Mouse (Mus musculus) c-Kit-negative CD71-positive TER-119-positive erythroid progenitor cells, embryonic 14.5 days (primary cell): Measurements from ENCODE around the gene Pcsk6.
"Not testable (repeated sequence)": the region's sequence is repeated elsewhere in the genome, so short reads cannot be mapped to it uniquely, and the experiment has no call there.

Source experiments
- DNase-seq: peaks from one replicate; pipeline ENCODE4 v3.0.0-alpha.2; 2013; ENCODE audit warnings: low read depth, low spot score

The Pcsk6 gene

DNA sequence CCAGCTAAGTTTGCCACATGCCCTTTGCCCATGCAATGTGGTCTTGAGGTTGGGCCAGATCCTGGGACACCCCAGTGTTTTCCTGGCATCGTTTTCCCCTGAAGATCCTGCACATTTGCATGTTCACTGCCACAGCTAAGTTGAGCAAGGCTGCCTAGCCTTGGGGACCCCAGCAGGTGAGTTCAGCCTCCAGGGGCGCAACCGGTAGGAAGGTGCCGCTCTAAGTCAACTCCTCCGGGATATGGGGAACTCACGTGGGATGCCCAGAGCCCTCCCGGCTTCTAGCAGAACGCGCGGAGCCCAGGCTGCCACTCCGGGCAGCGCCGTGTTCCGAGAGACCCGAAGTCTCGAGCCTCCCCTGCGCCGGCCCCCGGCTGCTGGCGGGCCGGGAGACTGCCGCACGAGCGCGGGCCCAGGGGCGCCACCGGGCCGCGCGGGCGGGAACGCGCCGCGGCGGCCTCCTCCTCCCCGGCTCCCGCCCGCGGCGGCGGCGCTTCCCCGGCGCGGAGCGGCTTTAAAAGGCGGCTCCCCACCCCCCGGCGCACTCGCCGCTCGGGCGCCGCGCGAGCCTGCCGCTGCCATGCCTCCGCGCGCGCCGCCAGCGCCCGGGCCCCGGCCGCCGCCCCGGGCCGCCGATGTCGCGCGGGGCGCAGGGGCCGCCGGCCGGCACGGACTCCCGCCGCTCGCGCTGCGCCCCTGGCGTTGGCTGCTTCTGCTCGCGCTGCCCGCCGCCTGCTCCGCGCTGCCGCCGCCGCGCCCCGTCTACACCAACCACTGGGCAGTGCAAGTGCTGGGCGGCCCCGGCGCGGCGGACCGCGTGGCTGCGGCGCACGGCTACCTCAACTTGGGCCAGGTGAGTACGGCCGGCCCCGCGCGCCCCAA, at the start of gene Pcsk6:
Gene Pcsk6, plus strand, starts transcription at position 144 of the 882 bp plus-strand sequence.
- no peak for DNase-seq

DNA sequence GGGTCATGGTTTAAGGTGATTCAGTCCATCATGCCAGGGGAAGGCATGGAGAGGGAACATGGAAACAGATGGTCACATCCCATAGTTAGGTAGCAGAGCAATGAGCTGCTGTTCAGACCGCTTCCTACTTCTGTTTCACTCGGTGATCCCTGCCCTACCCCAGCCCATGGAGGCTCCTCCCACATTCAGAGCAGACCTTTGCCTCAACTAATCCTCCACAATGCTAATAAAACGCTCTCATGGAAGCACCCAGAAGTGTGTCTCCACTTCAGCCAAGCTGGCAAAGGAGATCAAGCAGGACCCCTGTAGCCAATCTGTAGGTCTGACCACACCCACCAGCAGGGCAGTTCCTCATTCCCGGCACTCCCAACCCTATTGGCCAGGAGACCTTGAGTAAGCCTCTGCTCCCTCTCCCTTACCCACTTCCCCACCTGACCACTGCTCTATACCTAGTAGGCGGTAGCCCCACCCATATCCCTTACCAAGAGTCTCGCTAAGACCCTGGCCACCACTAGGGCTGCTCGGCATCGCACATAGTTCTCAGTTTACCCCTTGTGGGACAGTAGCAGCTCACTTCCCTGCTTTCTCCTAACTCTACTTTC, 47.8 kb upstream of the Pcsk6 start:
- no peak for DNase-seq

DNA sequence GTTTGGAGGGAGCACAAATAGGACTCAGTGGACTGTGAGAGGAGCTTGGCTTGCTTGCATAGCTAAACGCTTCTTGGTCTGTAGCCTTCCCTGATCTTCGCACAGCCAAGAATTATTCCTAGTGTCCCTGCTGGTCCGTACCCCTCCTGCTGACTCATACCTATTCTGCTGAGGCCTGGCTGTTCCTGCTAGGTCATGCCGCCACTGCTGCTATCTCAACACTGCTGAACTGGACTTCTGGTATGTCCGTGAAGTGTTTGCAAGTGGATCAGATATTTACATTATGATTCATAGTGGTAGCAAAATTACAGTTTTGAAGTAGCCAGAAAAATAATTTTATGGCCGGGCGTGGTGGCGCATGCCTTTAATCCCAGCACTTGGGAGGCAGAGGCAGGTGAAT, 44.0 kb upstream of the Pcsk6 start:
- DNase-seq, result no peak

DNA sequence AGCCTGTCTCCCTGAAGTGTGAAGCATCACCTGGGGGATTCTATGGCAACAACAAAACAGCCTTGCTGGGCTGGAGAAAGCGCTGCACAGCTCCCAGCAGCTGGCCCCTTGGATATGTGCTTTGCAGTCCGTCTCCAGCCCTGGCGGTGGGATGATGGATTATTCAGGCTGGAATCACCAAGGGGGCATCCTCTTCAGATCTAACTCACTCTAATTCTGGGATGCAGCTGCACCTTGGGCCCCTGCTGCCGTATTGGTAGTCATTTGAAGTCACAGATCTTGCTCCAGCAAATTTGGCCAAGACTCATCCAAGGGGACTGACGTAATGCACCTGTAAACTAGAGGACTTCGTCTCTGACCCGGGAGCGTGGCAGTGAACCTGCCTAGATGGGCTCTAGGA, 41.1 kb upstream of the Pcsk6 start:
- DNase-seq, result no peak

DNA sequence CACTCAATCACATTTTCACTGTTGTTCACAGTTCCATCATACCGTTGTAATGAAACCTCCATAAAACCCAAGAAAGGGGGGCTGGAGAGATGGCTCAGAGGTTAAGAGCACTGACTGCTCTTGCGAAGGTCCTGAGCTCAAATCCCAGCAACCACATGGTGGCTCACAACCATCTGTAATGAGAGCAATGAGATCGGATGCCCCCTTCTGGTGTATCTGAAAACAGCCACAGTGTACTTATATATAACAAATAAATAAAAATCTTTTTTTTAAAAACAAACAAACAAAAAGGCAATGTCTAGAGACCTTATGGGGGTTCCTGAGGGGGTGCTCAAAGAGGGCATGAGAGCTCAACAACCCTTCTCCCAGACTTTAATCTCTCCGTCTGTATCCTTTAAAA, 39.6 kb upstream of the Pcsk6 start:
- not testable (repeated sequence) for DNase-seq

DNA sequence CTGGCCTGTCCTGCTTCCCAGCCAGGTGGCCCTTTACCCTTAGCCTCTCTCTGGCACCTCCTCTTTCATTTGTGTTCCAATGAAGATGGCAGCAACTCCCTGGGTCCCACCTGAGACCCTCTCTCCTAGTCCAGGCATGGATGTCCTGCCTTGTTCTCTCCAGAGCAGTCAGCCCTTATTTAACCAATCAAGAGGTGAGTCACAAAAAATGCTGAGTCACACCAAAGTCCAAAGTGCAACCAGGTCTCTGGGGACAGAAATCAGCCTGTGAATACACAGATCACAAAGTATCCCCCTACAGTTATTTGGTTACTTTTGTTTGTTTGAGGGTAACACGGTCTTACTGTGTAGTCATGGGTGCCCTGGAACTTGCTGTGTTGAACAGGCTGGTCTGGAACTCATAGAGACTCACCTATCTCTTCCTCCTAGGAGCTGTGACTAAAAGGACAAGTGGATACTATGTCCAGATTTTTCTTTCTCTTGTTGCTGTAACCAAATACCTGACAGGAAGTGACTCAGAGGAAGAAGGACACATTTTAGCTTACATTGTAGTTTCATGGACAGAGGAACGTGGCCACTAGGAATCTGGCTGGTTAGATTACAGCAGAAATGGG, 38.9 kb upstream of the Pcsk6 start:
- no peak for DNase-seq

DNA sequence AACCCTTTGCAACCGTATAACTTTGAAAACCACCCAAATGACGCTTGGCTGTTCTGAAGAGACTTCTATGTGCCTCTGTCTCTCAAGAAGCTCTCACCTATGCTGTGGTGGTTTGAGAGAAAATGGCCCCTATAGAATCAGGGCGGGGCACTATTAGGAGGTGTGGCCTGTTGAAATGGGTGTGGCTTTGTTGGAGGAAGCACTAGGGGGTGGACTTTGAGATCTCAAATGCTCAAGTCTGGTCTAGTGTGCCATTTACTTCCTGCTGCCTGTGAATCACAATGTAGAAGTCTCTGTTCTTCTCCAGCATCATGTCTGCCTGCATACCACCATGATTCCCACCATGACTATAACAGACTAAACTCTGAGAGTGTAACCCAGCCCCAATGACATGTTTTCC, 21.8 kb upstream of the Pcsk6 start:
- DNase-seq, result no peak

DNA sequence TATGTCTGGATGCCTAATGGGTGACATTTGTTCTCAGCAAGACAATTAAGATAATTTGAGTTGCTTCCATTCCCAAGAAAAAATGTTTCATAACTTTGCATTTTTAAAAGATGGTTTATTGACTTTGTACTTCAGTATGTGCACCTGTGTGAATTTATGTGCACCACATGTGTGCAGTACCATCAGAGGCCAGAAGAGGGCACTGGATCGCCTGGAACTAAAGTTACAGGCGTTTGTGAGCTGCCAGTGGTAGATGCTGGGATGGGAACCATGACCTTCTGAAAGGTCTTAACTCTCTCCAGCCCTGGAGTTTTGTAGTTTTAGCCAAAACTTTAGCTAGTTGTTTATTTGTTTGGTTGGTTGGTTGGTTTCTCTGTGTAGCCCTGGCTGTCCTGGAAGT, 18.3 kb upstream of the Pcsk6 start:
- DNase-seq, result no peak

DNA sequence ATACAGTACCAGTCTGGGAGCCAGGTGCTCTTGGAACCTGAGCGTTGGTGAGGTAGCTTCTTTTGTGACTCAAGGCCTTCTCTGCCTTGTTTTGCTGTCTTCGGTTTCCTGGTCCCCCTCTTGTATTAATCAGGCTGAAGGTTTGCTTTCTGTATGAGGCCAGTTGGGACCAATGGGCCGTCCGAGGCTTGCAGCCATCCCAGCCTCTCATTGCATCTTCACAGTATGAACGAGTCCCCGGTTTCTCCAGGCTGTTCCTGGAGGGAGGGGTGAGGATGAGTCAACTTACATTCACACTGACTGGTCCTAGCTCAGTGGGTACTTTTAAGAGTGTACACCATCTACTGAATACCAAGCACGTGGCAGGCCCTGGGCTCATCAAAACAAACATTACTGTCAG, 553 bp upstream of the Pcsk6 start:
- no peak for DNase-seq

DNA sequence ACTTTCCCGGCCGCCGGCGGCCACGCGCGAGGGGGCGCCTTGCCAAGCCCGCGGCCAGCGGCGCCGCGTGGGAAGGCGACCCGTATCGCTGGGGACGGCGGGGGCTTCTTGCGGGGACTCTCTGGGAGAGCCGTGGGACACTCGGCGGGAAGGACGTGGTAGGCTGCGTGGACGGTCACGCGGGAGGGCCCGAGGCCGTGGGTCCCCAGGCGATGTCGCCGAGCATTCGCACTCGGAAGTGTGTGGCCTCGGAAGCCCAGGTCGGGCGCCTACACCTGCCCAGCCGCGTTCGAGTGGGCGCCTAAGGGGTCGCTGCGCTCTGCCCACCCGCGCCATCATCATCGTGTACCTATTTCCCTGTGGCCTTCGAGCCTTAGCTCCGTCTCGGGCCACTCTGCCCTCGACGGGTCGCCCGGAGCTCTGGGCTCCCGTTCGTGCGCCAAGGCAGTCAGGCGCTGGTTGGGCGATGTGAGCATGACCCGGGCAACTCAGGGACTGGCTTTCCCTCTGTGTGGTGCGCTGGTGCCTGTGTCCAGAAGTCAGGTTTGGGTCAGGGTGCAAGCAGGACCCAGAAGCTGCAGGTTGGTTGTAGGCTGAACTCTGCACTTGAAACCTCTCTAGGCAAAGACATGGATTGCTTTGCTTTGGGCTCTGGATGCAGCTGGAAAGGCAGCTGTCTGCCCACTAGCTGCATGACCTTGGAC, 1.1 kb downstream of the Pcsk6 start:
- no peak for DNase-seq

DNA sequence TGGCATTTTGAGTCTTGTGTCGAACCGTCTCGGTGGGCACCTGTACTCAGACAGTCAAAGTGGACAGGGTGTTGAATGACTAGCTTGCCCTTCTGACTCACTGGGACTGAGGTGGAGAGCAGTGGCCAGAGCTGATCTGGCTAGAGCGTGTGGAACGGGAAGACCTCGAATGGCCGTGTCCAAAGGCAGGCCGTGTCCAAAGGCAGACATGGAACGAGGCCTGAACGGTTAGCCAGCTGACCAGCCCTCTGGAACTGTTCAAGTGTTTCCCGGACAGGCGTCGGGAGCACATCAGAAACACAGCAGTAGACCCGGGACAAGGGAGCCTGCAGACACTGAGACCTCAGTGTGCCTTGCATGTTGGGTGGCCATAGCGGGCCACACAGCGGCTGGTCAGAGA, 7.6 kb downstream of the Pcsk6 start:
- no peak for DNase-seq

DNA sequence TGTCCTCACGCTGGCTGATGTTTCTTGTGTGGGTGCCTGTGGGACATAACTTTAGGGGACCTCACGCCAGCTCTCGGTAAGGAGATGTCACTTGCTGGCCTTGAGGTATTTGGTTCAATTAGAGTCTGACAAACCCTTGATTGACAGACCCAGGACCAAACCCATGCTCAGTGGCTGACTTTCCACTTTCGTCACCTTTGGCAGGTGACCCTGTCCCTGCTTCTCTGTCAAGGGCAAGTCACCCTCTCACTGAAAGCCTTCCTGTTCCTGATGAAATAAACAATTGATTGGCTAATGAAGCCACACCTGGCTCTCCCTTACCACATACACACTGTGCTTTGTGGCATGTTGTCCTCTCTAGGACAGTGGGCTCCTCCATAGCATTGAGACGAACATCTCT, 8.3 kb downstream of the Pcsk6 start:
- no peak for DNase-seq

DNA sequence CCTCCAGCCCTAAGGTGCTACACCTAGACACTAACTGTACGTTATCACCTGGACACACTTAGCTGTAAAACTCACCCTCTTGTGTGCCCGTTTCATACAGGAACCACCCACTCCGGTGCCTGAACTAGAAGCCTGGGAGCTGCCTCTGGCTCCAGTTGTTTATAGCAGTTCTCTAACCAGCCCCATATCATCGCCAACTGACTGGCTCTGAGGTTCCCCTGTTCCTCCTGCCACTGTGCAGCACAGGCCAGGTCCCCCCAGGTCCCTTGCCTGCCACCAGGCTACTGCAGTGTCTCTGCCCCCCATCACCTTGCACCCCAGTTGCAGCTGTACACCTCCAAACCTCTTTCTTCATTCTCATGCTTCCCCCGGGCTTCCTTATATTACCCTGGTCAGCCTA, 8.7 kb downstream of the Pcsk6 start:
- no peak for DNase-seq

DNA sequence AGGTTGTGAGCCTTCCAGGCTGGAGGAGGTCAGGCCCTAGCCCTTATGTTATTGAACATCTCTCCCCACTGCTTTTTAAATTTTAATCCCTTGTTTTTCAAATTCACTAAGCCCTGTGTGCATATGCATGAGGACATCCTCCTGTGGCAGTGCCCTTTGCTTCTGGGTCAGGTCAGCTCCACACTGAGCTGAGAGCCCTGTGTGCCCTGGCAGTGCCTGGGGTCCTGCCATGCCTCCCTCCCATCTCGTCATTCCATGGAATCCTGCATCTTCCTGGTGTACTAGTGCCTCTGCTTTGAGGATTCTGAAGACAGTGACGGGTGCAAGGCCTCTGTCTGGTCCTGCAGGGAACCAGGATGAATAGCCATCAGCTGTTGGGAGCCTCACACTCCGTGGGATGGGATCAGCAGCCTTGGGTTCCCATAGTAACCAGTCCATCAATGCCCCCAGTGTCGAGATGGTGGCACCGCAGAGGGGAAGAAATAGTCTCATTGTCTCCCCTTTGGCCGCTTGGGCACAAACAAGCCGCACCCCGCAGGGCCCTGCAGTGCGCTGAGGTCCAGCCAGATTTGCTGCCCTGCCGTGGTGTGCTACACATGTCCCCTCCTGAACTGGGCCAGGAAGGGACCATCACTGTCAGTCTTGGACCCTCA, 9.5 kb downstream of the Pcsk6 start:
- DNase-seq, result no peak

DNA sequence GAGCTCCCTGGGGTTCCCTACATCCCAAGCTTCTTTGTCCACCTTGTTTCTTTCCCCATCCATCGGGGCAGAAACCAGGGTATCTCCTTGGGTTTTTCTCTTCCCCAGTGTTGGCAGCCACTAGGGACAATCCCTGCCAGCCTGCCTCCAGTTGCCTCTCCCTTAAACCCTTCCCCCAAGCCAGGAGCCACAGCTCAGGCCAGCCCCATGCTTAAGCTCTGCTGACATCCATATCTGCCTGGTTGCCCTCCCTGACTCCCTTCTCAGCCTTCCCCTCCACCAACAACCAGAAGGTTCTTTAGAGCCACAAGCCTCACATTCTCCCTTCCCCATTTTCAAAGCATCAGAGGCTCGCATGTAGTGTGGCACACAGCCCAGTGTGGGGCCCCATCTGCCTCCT, 10.3 kb downstream of the Pcsk6 start:
- no peak for DNase-seq

DNA sequence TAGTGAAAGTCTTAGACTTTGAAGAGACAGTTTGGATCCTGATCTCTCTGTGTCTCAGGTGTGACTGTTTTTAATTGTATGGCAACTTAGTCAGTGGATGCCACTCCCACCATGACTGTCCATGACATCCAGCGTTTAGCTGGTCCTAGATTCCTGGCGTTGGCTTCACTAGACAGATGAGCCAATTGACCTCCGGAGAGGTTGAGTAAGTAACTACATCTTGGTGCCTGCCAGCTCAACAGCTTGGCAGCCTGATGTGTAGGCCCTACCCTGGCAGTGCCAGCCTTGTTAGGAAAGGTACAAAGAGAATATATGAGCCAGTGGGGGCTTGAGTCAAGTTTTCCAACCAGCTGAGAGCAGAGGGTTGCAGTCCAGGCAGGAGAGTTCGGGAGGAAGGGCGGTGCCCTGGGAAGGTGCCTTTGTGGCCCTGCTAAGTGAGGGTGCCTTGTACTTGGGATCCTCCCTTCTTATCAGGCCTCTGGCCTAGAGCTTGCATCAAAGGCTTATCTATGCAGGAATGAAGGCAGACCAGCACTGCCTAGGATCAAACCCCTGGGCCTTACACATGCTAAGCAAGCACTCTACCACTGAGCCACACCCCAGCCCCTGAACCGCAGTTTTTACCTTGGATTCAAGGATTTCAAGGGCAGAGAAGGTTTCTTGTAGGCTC, 11.8 kb downstream of the Pcsk6 start:
- no peak for DNase-seq

DNA sequence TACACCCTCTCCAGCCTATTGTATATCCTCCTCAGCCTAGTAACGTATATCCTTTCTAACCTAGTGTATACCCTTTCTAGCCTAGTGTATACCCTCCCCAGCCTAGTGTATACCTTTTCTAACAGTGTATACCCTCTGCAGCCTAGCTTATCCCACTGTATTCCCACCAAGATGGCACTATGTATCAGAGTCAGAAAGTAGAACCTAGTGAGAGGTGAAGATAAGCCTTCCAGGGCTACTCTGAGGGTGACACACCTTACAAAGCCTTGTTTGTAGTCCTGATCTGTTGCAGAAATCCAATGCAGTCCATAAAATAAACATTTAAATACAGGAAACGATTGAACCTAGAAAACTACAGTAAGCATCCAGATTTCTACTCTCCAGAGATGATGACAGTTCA, 12.4 kb downstream of the Pcsk6 start:
- no peak for DNase-seq

DNA sequence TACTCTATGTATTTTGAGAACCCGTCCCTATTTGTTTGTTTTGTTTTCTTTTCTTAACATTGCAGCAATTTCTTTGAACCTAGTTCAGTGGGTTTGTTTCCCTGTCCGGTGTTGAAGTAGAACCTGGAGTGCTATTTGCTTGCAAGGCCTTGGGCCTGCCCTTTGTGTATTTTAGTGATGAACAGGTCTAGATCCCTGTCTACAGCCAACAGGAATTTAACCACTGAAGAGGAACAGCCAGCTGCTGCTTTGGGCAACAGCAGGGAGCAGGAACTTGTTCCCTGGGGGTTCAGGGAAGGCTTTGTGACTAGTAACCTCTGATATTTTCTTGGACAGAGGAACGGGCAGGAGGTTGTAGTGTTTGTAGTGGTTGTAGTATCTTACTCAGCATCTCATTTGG, 15.1 kb downstream of the Pcsk6 start:
- DNase-seq, result no peak

DNA sequence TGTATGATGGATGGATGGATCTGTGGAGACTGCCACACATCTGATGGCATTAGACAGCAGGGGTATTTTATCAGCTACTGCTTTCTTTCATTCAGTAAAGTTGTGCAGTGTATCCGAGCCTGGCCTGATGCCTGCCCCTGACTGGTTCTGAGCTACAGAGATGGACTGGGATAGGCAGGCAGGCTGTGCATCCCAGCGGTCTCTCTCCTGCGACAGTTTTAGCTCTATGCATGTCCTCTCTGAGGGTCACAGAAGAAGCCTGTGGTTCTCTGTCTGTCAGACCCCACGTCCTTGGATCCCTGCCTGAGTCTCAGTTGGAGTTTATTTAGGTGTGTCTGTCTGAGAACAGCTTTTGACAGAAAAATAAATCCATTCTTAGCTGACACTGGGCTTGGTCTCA, 16.7 kb downstream of the Pcsk6 start:
- DNase-seq, result no peak

DNA sequence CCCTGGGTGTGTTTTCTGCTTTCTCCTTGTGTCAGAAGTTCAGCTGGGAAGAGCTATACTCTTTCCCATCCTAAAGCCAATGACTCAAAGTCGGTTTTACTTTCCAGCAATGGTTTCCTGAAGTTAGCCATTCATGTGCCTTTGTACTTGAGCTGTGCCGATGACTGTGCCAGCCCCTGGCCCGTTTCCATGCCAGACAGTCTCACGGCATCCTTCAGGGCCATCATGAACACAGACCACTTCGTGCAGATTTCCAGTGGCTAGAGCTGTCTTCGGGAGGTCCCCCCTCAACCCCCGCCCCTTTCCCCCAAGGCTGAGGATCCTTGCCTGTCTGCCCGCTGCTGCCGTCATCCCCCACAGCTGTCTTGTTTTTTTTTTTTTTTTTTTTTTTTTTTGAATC, 17.8 kb downstream of the Pcsk6 start:
- DNase-seq, result no peak

DNA sequence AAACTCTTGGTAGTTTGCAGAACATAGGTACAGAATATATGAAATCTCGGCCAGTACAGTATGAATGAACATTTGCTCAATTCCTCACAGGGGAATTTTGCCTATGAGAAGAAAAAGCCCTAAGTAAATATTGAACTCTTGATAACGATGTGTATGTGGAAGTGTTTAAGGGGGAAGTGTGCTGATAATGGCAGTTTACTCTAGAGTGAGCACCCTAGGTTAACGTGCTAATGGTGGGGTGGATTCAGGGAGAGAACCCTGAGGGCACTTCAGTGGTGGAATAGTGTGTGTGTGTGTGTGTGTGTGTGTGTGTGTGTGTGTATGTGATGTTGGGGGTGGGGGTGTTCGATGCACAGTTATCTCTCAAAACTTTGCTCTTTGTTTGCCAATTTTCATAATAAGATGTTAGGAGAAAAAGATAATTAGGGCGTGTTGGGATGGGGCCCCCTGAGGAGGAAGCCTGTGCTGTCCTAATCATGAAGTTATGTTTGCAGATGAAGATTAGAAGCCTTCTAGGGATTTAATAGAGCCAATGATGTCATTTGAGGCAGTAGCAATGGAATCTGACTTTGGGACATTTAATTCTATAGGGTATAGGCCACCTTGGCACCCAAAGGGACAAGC, 19.2 kb downstream of the Pcsk6 start:
- DNase-seq, result peak; percentile 22
